Mouse (Mus musculus): ENCODE results near the gene Pate2. TPM values are rescaled to one million over a fixed set of nuclear protein-coding genes. Genes with fewer than 3 reads are reported as not detected.

The Pate2 gene
- total RNA-seq, 4 experiments from 2014 or later = 0.76 to 2.1 (median 1.4) TPM

GRCm38 (mm10) chr9:35707265-35707664, 137.2 kb downstream of the Pate2 start:
- DNase-seq (ENCODE audit: low spot score in 2 of 2) = no peak

Other genes with a start within 250 kb of the Pate2 start
- 10 to 100 TPM; 12.6 to 13.9 (median 13.9) TPM for gene Cdon, start 149.2 kb upstream of the Pate2 start, total RNA-seq (2022)
- not detected for gene Gm1113, start 52.0 kb upstream of the Pate2 start, total RNA-seq (2022)
- 10 to 100 TPM; 14.2 to 17.9 (median 16.1) TPM for gene Ddx25, start 11.8 kb upstream of the Pate2 start, total RNA-seq (2022)
- 10 to 100 TPM; 10.7 to 12.8 (median 12.2) TPM for gene Pus3, start 11.7 kb upstream of the Pate2 start, total RNA-seq (2022)
- gene Hyls1, start 114 bp downstream of the Pate2 start, total RNA-seq (2022) = 10 to 100 TPM; 14.8 to 16.2 (median 15.3) TPM
- not detected for gene Pate4, start 41.7 kb downstream of the Pate2 start, total RNA-seq (2022)
- not detected for gene Pate3, start 77.9 kb downstream of the Pate2 start, total RNA-seq (2022)
- not detected for gene Pate1, start 117.1 kb downstream of the Pate2 start, total RNA-seq (2022)
- gene Gm17677, start 170.8 kb downstream of the Pate2 start, total RNA-seq (2022) = not detected
- gene Gm17727, start 207.8 kb downstream of the Pate2 start, total RNA-seq (2022) = not detected
- not detected for gene Gm27235, start 219.8 kb downstream of the Pate2 start, total RNA-seq (2022)
- not detected for gene D730048I06Rik, start 219.8 kb downstream of the Pate2 start, total RNA-seq (2022)

All from layer of hippocampus, adult 8-10 months (tissue).